Mouse (Mus musculus) intestine, postnatal 0 days (tissue): ENCODE measurements at regions not wholly inside any gene's neighbourhood (a gene's known extent, or its start where the extent isn't known, plus 50 kb on each side); places are given as distances from the start of the nearest gene placed in this dataset.
A peak's percentile ranks its signal among the peaks of the same experiment; 100 is the strongest.

Source experiments
- ATAC-seq: fragments of 200-750 bp; cut with Nextera tagmentation; 2 replicates; pipeline ENCODE4 v1.8.0; 2017; ENCODE audit warnings: mild to moderate bottlenecking, moderate TSS enrichment, moderate library complexity
- H3K27ac ChIP-seq: fragments of 300-500 bp; sonication (generic); 2 replicates; pipeline ENCODE4 v1.5.1; 2014; ENCODE audit warnings: mild to moderate bottlenecking, low read depth, low read length, moderate library complexity
- H3K27me3 ChIP-seq: fragments of 300-500 bp; sonication (generic); replicated peaks from 2 replicates; pipeline ENCODE4 v1.6.1; 2014; ENCODE audit warnings: low read length, mixed read lengths; ENCODE audit not compliant: control insufficient read depth, insufficient read depth
- H3K36me3 ChIP-seq: fragments of 300-500 bp; sonication (generic); 2 replicates; pipeline ENCODE4 v1.6.1; 2014; ENCODE audit warnings: mild to moderate bottlenecking, moderate library complexity; ENCODE audit not compliant: control insufficient read depth, insufficient read depth
- H3K4me1 ChIP-seq: fragments of 300-500 bp; sonication (generic); replicated peaks from 2 replicates; pipeline ENCODE4 v1.6.1; 2014; ENCODE audit warnings: antibody characterized with exemption, low read length, mixed read lengths; ENCODE audit not compliant: control insufficient read depth, insufficient read depth
- H3K4me2 ChIP-seq: fragments of 300-500 bp; sonication (generic); replicated peaks from 2 replicates; pipeline ENCODE4 v1.6.1; 2014; ENCODE audit warnings: low read depth, mild to moderate bottlenecking, moderate library complexity
- H3K4me3 ChIP-seq: fragments of 300-500 bp; sonication (generic); 2 replicates; pipeline ENCODE4 v1.5.1; 2014; ENCODE audit warnings: low read depth, low read length
- H3K9ac ChIP-seq: fragments of 300-500 bp; sonication (generic); 2 replicates; pipeline ENCODE4 v1.6.1; 2014; ENCODE audit warnings: mild to moderate bottlenecking, low read depth, low read length
- H3K9me3 ChIP-seq: fragments of 300-500 bp; sonication (generic); 2 replicates; pipeline ENCODE4 v1.6.1; 2016; ENCODE audit warnings: mixed run types; ENCODE audit not compliant: control insufficient read depth
- CTCF ChIP-seq: sonication (generic); IDR thresholded peaks from 2 replicates; pipeline ENCODE4 v1.5.1; 2016; ENCODE audit warnings: low read depth, mild to moderate bottlenecking, control low read depth, antibody characterized with exemption, moderate library complexity
- WGBS: fragments of 180-500 bp; shearing (Covaris S2); extraction: QIAGEN DNeasy Blood & Tissue Kit; methylation state at CpG from one replicate; pipeline ENCODE4 v1.1.7; 2014; 5-methylcytosine and 5-hydroxymethylcytosine counted together

- no peaks in the 10 kb centered on the region for H3K9me3 ChIP-seq
- H3K27ac ChIP-seq: no peak overlapping the region
- H3K36me3 ChIP-seq: no peaks in the 10 kb centered on the region
- no peak for ATAC-seq
- 0 out of 2 replicates have a peak overlapping the region, but pooled peaks have one; percentile 9 for H3K4me2 ChIP-seq
- H3K27me3 ChIP-seq: no peaks in the 10 kb centered on the region
- H3K4me3 ChIP-seq: no peak overlapping the region
- WGBS: 29% methylated on average over 6 of the region's 6 CpGs
- no peaks in the 10 kb centered on the region for H3K4me1 ChIP-seq
- no peak for TF ChIP-seq CTCF
- H3K9ac ChIP-seq: no peak overlapping the region
Measured at GRCm38 (mm10) chr11:86408686-86409579, 51.5 kb upstream of the Med13 start.

GRCm38 (mm10) chr11:86409580-86409947, 52.2 kb upstream of the Med13 start:
- Histone ChIP-seq H3K4me2 (0 out of 2 replicates have a peak overlapping the region, but pooled peaks have one; percentile 9), H3K27me3 (no peaks in the 10 kb centered on the region), H3K4me1 (no peaks in the 10 kb centered on the region), H3K27ac (no peak overlapping the region), H3K9ac (no peak overlapping the region), H3K9me3 (no peaks in the 10 kb centered on the region), H3K36me3 (no peaks in the 10 kb centered on the region), H3K4me3 (no peak overlapping the region)
- TF ChIP-seq CTCF: no peak
- ATAC-seq: no peak
- 88% methylated on average over 10 of the region's 10 CpGs for WGBS

- H3K4me3 ChIP-seq: no peak overlapping the region
- TF ChIP-seq CTCF: no peak
- WGBS: 88% methylated on average over 10 of the region's 10 CpGs
- H3K9me3 ChIP-seq: no peaks in the 10 kb centered on the region
- no peaks in the 10 kb centered on the region for H3K36me3 ChIP-seq
- no peak overlapping the region for H3K27ac ChIP-seq
- ATAC-seq: no peak
- no peak overlapping the region for H3K4me2 ChIP-seq
- H3K4me1 ChIP-seq: no peaks in the 10 kb centered on the region
- no peaks in the 10 kb centered on the region for H3K27me3 ChIP-seq
- no peak overlapping the region for H3K9ac ChIP-seq
Measured at GRCm38 (mm10) chr11:86410521-86410920, 53.1 kb upstream of the Med13 start.

- H3K4me1 ChIP-seq: no peaks in the 10 kb centered on the region
- ATAC-seq: no peak
- no peak overlapping the region for H3K27ac ChIP-seq
- no peak overlapping the region for H3K9ac ChIP-seq
- H3K36me3 ChIP-seq: no peaks in the 10 kb centered on the region
- H3K4me2 ChIP-seq: peak overlapping the region; percentile 14; the same call in 1 of the 2 replicates
- 39% methylated on average over 13 of the region's 13 CpGs for WGBS
- no peaks in the 10 kb centered on the region for H3K27me3 ChIP-seq
- TF ChIP-seq CTCF: no peak
- no peak overlapping the region for H3K4me3 ChIP-seq
- H3K9me3 ChIP-seq: no peaks in the 10 kb centered on the region
Measured at GRCm38 (mm10) chr11:86412772-86413390, 55.5 kb upstream of the Med13 start.

GRCm38 (mm10) chr11:86416471-86416870, 59.1 kb upstream of the Med13 start:
- 82% methylated on average over 5 of the region's 5 CpGs for WGBS
- no peak overlapping the region for H3K27ac ChIP-seq
- no peaks in the 10 kb centered on the region for H3K9me3 ChIP-seq
- no peak overlapping the region for H3K4me2 ChIP-seq
- no peak overlapping the region for H3K4me3 ChIP-seq
- no peak for TF ChIP-seq CTCF
- H3K36me3 ChIP-seq: no peaks in the 10 kb centered on the region
- H3K27me3 ChIP-seq: no peaks in the 10 kb centered on the region
- H3K4me1 ChIP-seq: peaks cover 3% of the 10 kb centered on the region; the same call in 1 of the 2 replicates
- H3K9ac ChIP-seq: no peak overlapping the region
- no peak for ATAC-seq

GRCm38 (mm10) chr11:86417164-86417563, 59.8 kb upstream of the Med13 start:
- Histone ChIP-seq H3K27me3 (no peaks in the 10 kb centered on the region), H3K27ac (no peak overlapping the region), H3K4me2 (no peak overlapping the region), H3K9ac (no peak overlapping the region), H3K4me1 (peaks cover 3% of the 10 kb centered on the region; the same call in 1 of the 2 replicates), H3K36me3 (no peaks in the 10 kb centered on the region), H3K9me3 (no peaks in the 10 kb centered on the region), H3K4me3 (no peak overlapping the region)
- TF ChIP-seq CTCF: no peak
- WGBS: 92% methylated on average over 6 of the region's 6 CpGs
- ATAC-seq: no peak
